Mouse (Mus musculus) heart, embryonic 11.5 days (tissue): ENCODE measurements around the gene Sec24c. TPM values are rescaled to one million over a fixed set of nuclear protein-coding genes. Genes with fewer than 3 reads are reported as not detected.
A peak's percentile ranks its signal among the peaks of the same experiment; 100 is the strongest.

Source experiments
- ATAC-seq: fragments of 200-750 bp; cut with Nextera tagmentation; replicated peaks from 2 replicates; pipeline ENCODE4 v1.8.0; 2017; ENCODE audit warnings: moderate library complexity; ENCODE audit not compliant: insufficient number of reproducible peaks, low FRiP score, low TSS enrichment
- H3K27ac ChIP-seq: fragments of 300-500 bp; sonication (generic); 2 replicates; pipeline ENCODE4 v1.5.1; 2014; ENCODE audit warnings: mild to moderate bottlenecking, low read depth, low read length
- H3K27me3 ChIP-seq: fragments of 300-500 bp; sonication (generic); 2 replicates; pipeline ENCODE4 v1.6.1; 2014; ENCODE audit warnings: mild to moderate bottlenecking, low read length, mixed read lengths; ENCODE audit not compliant: control insufficient read depth, insufficient read depth
- H3K36me3 ChIP-seq: fragments of 300-500 bp; sonication (generic); 2 replicates; pipeline ENCODE4 v1.6.1; 2014; ENCODE audit warnings: mild to moderate bottlenecking, low read length, moderate library complexity, mixed read lengths; ENCODE audit not compliant: control insufficient read depth, insufficient read depth
- H3K4me1 ChIP-seq: fragments of 300-500 bp; sonication (generic); 2 replicates; pipeline ENCODE4 v1.6.1; 2014; ENCODE audit warnings: low read length; ENCODE audit not compliant: control insufficient read depth, insufficient read depth
- H3K4me2 ChIP-seq: fragments of 300-500 bp; sonication (generic); 2 replicates; pipeline ENCODE4 v1.6.1; 2014; ENCODE audit warnings: mild to moderate bottlenecking, moderate library complexity
- H3K4me3 ChIP-seq: fragments of 300-500 bp; sonication (generic); 2 replicates; pipeline ENCODE4 v1.5.1; 2014; ENCODE audit warnings: low read depth, low read length
- H3K9ac ChIP-seq: fragments of 300-500 bp; sonication (generic); 2 replicates; pipeline ENCODE4 v1.6.1; 2014; ENCODE audit warnings: mild to moderate bottlenecking, low read depth, low read length, moderate library complexity
- H3K9me3 ChIP-seq: fragments of 300-500 bp; sonication (generic); replicated peaks from 2 replicates; pipeline ENCODE4 v1.6.1; 2016; ENCODE audit warnings: low read length; ENCODE audit not compliant: control insufficient read depth
- WGBS: fragments of 180-500 bp; shearing (Covaris S2); extraction: QIAGEN DNeasy Blood & Tissue Kit; methylation state at CpG from one replicate; pipeline ENCODE4 v1.1.7; 2014; ENCODE audit not compliant: insufficient replicate concordance; 5-methylcytosine and 5-hydroxymethylcytosine counted together
- polyA plus RNA-seq: library from polyadenylated mRNA; unstranded; fragments of >200 nt; fragmentation: Nextera tagmentation; extraction: Ambion mirVana; gene quantifications from 2 replicates; pipeline ENCODE4 v1.2.1, GENCODE M21; 2014

Sec24c gene
- polyA plus RNA-seq, 1 experiment from 2014 or later = 78.1 TPM

DNA sequence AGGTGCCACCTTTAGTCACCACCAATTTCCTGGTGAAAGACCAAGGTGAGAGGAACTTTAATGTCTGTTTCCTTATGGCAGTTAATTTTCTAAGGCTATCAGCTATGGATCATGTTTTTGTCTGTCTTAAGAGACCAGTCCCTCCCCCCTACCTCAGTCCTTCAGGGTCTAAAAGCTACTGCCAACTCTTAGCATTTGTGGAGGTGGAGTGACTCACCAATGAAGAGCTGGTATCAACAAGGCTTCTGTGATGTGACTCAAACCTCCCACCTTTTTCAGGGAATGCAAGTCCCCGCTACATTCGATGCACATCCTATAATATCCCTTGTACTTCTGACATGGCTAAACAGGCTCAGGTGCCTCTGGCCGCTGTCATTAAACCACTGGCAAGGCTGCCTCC is 12.5 kb downstream of the Sec24c start:
- H3K27ac ChIP-seq = no peak overlapping the region
- no peaks in the 10 kb centered on the region for H3K9me3 ChIP-seq
- ATAC-seq = no peak
- H3K4me2 ChIP-seq = no peak overlapping the region
- 91% methylated on average over 3 of the region's 3 CpGs for WGBS
- peaks cover 4% of the 10 kb centered on the region; the same call in 1 of the 2 replicates for H3K4me1 ChIP-seq
- H3K27me3 ChIP-seq = no peaks in the 10 kb centered on the region
- no peak overlapping the region for H3K9ac ChIP-seq
- peaks cover 85% of the 10 kb centered on the region for H3K36me3 ChIP-seq
- no peak overlapping the region for H3K4me3 ChIP-seq

DNA sequence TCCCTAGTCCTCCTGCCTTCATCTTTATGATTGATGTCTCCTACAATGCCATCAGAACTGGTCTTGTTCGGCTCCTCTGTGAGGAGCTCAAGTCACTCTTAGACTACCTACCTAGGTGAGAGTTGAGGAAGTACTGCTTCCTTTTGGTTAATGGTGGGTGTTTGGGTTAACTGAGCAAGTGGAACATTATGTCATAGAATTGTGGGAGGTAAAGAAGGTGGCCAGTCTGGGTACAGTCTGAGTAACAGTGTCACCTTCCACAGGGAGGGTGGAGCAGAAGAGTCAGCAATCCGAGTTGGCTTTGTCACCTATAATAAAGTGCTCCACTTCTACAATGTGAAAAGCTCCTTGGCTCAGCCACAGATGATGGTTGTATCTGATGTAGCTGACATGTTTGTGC is 14.9 kb downstream of the Sec24c start:
- Histone ChIP-seq H3K4me2 (no peak overlapping the region), H3K9ac (no peak overlapping the region), H3K9me3 (no peaks in the 10 kb centered on the region), H3K27ac (no peak overlapping the region), H3K27me3 (no peaks in the 10 kb centered on the region), H3K36me3 (peaks cover 83% of the 10 kb centered on the region), H3K4me1 (peaks cover 2% of the 10 kb centered on the region; the same call in 1 of the 2 replicates), H3K4me3 (no peak overlapping the region)
- no peak for ATAC-seq
- WGBS = 86% methylated on average over 2 of the region's 2 CpGs

DNA sequence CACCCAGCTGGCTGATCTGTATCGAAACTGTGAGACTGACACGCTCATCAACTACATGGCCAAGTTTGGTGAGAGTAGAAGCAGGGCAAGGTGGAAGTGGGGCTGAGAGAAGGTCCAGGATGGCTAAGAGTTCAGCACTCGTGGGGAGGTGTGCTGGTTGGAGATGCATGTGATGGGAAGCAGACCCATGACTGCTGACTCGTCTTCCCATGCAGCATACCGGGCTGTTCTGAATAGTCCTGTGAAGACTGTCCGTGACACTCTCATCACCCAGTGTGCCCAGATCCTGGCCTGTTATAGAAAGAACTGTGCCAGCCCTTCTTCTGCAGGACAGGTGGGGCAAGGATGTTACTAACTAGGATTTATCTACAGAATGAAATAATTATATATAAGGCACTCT is 17.7 kb downstream of the Sec24c start:
- 93% methylated on average over 6 of the region's 6 CpGs for WGBS
- Histone ChIP-seq H3K4me3 (no peak overlapping the region), H3K36me3 (peaks cover 57% of the 10 kb centered on the region), H3K9ac (no peak overlapping the region), H3K27ac (no peak overlapping the region), H3K4me1 (peaks cover 16% of the 10 kb centered on the region), H3K4me2 (no peak overlapping the region), H3K9me3 (no peaks in the 10 kb centered on the region), H3K27me3 (no peaks in the 10 kb centered on the region)
- ATAC-seq = no peak

DNA sequence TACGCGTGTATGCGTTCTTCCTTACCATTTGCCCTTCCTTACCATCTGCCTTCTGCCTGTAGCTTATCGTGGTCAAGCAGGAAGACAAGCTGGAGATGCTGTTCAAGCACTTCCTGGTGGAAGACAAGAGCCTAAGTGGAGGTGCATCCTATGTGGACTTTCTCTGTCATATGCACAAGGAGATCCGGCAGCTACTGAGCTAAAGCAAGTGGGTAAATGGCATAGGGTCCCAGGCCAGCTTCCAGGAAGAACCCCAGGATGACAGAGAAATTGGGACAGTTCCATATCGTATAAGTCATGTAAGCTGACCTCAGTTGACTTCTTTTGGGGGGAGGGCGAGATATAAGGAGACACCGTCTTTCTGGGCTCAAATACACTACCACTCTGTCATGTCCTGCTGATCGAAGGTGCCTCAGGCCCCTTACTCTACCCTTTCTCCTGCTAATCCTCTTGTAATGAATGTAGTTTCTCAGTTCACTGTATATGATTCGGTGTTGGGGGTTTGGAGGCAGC is 19.5 kb downstream of the Sec24c start:
- no peak for ATAC-seq
- H3K4me1 ChIP-seq = peaks cover 29% of the 10 kb centered on the region
- H3K9me3 ChIP-seq = no peaks in the 10 kb centered on the region
- H3K4me2 ChIP-seq = no peak overlapping the region; the same call in 1 of the 2 replicates
- peaks cover 39% of the 10 kb centered on the region for H3K36me3 ChIP-seq
- H3K27me3 ChIP-seq = no peaks in the 10 kb centered on the region
- no peak overlapping the region for H3K9ac ChIP-seq
- WGBS = 81% methylated on average over 10 of the region's 10 CpGs
- no peak overlapping the region for H3K4me3 ChIP-seq
- H3K27ac ChIP-seq = peak overlapping the region; percentile 5; the same call in 1 of the 2 replicates

DNA sequence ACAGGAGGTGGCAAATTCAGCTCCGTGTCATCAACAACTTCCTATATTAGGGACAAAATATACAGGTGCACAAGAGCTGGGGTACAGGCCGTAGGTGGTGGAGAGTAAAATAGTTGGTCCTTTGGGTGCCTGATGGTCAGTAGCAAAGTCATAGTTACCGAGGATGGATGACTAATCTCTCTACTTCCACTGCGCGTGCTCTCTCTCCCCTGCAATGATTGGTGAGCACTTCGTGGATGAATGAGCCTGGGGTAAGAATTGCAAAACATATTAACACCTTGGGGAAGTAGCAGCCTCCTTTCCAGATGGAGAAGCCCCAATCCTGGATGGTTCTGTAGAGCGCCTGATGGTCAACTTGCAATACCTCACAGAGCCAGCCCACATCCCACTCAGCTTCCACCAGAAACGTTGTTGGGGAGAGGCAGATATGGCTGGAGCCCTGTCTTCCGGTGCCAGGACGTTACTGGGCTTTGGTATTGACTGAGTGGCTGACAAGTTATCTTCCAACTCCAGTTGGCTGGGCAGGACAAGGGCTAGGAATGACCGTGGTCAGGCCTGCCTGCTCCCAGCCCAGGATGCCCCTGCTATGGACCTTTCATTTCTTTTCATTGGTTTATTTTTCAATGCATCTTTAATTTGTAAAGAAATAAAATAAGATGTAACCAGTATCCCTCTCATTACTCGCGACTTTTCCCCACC is 20.2 kb downstream of the Sec24c start:
- 44% methylated on average over 13 of the region's 13 CpGs for WGBS
- H3K4me2 ChIP-seq = peak overlapping the region; percentile 78
- peaks cover 31% of the 10 kb centered on the region for H3K4me1 ChIP-seq
- ATAC-seq = peak; percentile 36
- H3K9ac ChIP-seq = peak overlapping the region; percentile 80
- peak overlapping the region; percentile 93 for H3K27ac ChIP-seq
- peaks cover 32% of the 10 kb centered on the region for H3K36me3 ChIP-seq
- H3K4me3 ChIP-seq = peak overlapping the region; percentile 75
- no peaks in the 10 kb centered on the region for H3K9me3 ChIP-seq
- H3K27me3 ChIP-seq = no peaks in the 10 kb centered on the region

DNA sequence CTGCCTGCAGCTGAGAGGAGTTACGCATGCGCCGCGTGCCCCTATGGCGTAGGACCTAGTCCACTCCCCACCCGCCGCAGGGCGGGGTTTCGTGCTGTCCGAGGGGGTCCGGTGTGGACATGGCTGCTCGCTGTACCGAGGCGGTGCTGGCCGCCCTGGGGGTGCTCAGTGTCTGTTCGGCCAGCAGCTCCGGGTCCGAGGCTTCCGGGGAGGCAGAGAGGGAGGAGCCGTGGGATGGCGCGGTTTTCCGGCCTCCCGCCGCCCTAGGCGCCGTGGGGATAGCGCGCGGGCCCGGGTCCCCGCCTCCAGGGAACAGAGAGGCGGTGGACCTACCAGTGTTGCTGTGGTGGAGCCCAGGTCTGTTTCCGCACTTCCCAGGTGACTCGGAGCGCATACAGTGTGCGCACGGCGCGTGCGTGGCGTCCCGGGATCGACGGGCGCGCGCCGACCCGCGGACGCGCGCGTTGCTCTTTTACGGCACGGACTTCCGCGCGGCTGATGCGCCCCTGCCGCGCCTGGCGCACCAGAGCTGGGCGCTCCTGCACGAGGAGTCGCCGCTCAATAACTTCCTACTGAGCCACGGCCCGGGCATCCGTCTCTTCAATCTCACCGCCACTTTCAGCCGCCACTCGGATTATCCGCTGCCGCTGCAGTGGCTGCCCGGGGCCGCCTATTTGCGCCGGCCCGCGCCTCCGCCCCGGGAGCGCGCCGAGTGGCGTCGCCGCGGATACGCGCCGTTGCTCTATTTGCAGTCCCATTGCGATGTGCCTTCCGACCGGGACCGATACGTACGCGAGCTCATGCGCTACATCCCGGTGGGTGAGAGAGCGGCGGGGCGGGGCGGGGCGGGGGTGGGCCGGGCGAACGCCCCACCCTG is 21.0 kb downstream of the Sec24c start, which contains the start of gene Fut11:
Gene Fut11 (plus strand): TSS at position 85 of the 877 bp plus-strand sequence.
- no peaks in the 10 kb centered on the region for H3K9me3 ChIP-seq
- peaks cover 31% of the 10 kb centered on the region for H3K4me1 ChIP-seq
- H3K9ac ChIP-seq = peak within 1 kb of the TSS; percentile 80
- peak within 1 kb of the TSS; percentile 78 for H3K4me2 ChIP-seq
- H3K36me3 ChIP-seq = peaks cover 24% of the 10 kb centered on the region
- WGBS = under 1% methylated on average over 110 of the region's 111 CpGs
- peak within 1 kb of the TSS; percentile 93 for H3K27ac ChIP-seq
- peak; percentile 87 for ATAC-seq
- H3K4me3 ChIP-seq = peak within 1 kb of the TSS; percentile 75
- H3K27me3 ChIP-seq = no peaks in the 10 kb centered on the region

DNA sequence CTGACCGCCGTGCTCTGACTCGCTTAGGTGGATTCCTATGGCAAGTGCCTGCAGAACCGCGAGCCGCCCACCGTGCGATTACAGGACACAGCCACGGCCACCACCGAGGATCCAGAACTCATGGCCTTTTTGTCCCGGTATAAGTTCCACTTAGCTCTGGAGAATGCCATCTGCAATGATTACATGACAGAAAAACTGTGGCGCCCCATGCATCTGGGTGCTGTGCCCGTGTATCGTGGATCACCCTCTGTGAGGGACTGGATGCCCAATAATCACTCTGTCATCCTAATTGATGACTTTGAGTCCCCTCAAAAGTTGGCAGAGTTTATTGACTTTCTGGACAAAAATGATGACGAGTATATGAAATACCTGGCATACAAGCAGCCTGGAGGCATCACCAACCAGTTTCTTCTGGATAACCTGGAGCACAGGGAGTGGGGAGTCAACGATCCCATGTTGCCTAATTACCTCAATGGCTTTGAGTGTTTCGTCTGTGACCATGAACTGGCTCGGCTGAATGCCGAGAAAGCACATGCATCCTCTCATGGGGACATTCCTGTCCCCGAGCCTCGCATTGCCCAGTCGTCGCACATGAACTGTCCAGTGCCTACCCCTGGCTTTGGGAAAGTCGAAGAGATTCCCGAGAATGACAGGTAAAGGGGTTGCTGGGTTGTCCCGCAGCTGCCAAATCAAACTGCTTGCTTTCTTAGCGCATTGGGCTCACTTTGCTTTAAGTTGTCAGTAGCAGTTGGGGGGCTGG is 21.8 kb downstream of the Sec24c start:
- H3K4me2 ChIP-seq = peak overlapping the region; percentile 78
- H3K36me3 ChIP-seq = peaks cover 24% of the 10 kb centered on the region
- 15% methylated on average over 27 of the region's 27 CpGs for WGBS
- no peak for ATAC-seq
- peak overlapping the region; percentile 80 for H3K9ac ChIP-seq
- no peaks in the 10 kb centered on the region for H3K27me3 ChIP-seq
- peak overlapping the region; percentile 75 for H3K4me3 ChIP-seq
- H3K27ac ChIP-seq = peak overlapping the region; percentile 93
- H3K4me1 ChIP-seq = peaks cover 31% of the 10 kb centered on the region
- no peaks in the 10 kb centered on the region for H3K9me3 ChIP-seq

DNA sequence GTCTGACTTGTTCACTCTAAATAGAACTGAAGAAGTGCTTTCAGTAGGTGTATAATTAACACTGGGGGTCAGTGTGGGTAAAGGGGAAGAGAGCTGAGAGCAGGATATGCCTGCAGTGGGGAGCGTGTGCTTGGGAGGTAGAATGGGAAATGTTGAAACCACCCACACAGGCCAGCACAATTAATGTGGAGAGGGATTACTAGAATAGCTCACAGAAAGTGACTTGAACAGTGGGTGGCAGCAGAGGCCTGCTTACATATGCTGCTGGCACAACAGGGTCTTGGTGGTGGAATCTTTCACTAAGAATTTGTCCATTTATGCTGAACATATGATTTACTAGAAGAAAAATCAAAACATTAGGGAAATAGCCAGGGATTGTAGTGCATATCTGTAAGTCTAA is 22.9 kb downstream of the Sec24c start:
- peaks cover 16% of the 10 kb centered on the region for H3K36me3 ChIP-seq
- no peaks in the 10 kb centered on the region for H3K9me3 ChIP-seq
- peak overlapping the region; percentile 75; the same call in 1 of the 2 replicates for H3K4me3 ChIP-seq
- H3K4me1 ChIP-seq = peaks cover 39% of the 10 kb centered on the region
- peak overlapping the region; percentile 78 for H3K4me2 ChIP-seq
- no peak for ATAC-seq
- H3K27me3 ChIP-seq = no peaks in the 10 kb centered on the region
- WGBS = 21% methylated on average over 1 of the region's 1 CpGs
- no peak overlapping the region for H3K9ac ChIP-seq
- H3K27ac ChIP-seq = no peak overlapping the region
